Mouse (Mus musculus) megakaryocyte progenitor cell, adult 5-6 weeks (primary cell): ENCODE measurements around the gene Gcnt7. TPM values are rescaled to one million over a fixed set of nuclear protein-coding genes. Genes with fewer than 3 reads are reported as not detected.
A peak's percentile ranks its signal among the peaks of the same experiment; 100 is the strongest.

Experiments
- ATAC-seq: replicated peaks from 2 replicates; pipeline ENCODE4 v1.8.0; 2016; ENCODE audit warnings: mild to moderate bottlenecking, moderate TSS enrichment, inconsistent platforms; ENCODE audit not compliant: poor library complexity
- total RNA-seq, 2 experiments: library from RNA; stranded (forward) in 1 of 2; stranded (reverse) in 1 of 2; fragments of 157-497, 149-512 nt in 1 of 2; fragments of 200-1000 nt in 1 of 2; gene quantifications; 2 replicates each; pipeline versions ENCODE4 v1.2.3 to v1.2.4; 2015 to 2017

The Gcnt7 gene
- total RNA-seq, 2 experiments from 2014 or later: not detected

- ATAC-seq: no peak
Measured at GRCm38 (mm10) chr2:172407499-172407898, 50.9 kb downstream of the Gcnt7 start.

DNA sequence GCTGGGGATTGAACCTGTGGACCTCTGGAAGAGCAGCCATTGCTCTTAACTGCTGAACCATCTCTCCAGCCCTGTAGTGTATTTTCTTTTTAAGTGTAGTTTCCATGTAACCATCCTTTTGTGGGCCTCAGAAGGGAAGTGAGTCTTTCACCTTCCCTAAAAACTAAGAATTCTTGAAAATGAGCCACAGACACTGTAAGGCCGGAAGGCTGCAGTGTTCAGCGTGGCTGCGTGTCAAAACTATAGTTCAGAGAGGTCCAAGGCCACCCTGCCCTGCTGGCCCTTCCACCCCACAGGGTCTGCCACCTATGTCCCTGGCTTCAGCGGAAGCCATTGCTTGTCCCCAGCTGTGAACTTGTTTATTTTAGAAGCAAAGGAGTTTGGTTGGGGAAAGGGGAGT, 52.2 kb downstream of the Gcnt7 start:
- peak; percentile 54 for ATAC-seq

DNA sequence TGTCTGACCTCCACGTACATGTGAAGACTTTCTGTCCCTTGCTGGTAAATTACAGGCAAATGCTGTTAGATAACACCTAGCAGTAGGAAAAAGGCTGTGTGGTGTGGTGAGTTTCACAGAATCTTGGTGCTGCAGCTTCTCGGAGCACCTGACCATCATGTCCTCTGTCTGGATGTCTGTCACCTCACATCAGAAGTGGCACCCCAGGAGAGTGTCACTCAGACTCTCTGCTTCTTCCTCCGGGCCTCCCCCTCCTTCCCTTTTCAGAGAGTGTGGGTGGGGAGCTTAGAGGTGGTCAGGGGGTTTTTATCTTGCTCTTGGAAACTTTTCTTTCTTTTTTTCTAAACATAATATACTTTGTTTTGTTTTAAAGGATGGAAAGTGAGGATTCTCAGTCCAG, 53.4 kb downstream of the Gcnt7 start:
- ATAC-seq: no peak

DNA sequence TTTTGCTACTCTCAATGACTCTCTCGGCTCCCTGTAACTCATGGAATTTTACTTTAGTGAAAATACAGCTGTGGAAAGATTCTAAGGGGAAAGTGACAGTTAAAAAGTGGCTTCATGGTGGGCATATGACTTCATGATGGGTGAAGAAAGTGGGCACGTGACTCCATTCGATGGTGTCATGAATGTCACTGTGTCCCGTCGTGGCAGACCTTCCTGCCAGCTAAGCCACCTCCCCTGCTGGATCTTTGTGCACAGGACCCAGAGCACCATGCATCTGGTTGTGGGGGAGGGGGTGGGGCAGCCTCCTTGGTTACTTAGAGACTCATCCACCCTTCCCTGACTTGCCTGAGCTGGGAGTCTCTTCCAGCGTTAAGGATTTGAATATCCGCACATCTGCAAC, 54.2 kb downstream of the Gcnt7 start:
- ATAC-seq: no peak

DNA sequence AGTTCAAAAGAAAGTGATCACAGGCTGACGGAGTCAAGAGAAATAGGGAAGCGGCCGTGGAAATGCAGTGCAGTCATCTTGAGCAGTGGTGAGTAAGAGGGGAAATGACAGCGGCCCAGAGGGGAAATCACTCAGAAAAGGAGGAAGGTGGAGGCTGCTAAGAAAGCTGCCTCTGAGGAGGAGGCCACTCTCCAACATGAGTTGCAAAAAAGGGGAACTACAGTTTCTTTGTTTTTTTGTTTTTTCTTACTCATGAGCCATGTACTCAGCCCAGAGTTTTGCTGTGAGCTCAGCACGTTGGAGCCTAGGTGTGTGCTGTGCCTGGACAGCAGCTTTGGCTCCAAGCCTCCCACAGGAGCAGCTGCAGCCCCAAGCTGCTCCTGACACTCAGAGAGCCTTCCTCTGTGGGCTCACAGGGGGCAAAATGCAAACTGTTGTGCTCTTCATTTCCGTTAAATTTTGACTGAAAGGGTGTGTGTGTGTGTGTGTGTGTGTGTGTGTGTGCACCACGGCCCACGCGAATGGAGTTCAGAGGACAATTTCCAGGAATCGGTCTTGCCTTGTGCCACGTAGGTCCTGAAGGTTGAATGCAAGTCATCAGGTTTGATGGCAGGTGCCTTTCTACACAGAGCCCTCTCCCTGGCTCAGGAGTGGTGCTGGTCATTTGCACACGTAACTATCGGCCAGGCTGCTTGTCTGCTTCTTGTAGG, 57.1 kb downstream of the Gcnt7 start:
- peak; percentile 88 for ATAC-seq

Other genes starting within 250 kb of the Gcnt7 start
- gene Mc3r, start 210.1 kb downstream of the Gcnt7 start, total RNA-seq (2015): not detected in 2 replicates
- gene Mc3r, start 210.1 kb downstream of the Gcnt7 start, total RNA-seq (2017): not detected in 2 replicates
- gene Fam210b, start 113.0 kb downstream of the Gcnt7 start, total RNA-seq (2015): 3.5 and 4.1 TPM in 2 replicates
- gene Fam210b, start 113.0 kb downstream of the Gcnt7 start, total RNA-seq (2017): 2.2 and 2.4 TPM in 2 replicates
- 48.7 and 50.9 TPM in 2 replicates for gene Aurka, start 88.1 kb downstream of the Gcnt7 start, total RNA-seq (2015)
- 86.9 and 90.2 TPM in 2 replicates for gene Aurka, start 88.1 kb downstream of the Gcnt7 start, total RNA-seq (2017)
- gene Cstf1, start 87.9 kb downstream of the Gcnt7 start, total RNA-seq (2015): 28.4 and 35.7 TPM in 2 replicates
- 41.0 and 41.8 TPM in 2 replicates for gene Cstf1, start 87.9 kb downstream of the Gcnt7 start, total RNA-seq (2017)
- gene Cass4, start 64.8 kb downstream of the Gcnt7 start, total RNA-seq (2015): 1.4 and 2.1 TPM in 2 replicates
- gene Cass4, start 64.8 kb downstream of the Gcnt7 start, total RNA-seq (2017): 1.00 and 2.1 TPM in 2 replicates
- gene Rtf2, start 18.0 kb downstream of the Gcnt7 start, total RNA-seq (2015): 27.6 and 29.6 TPM in 2 replicates
- gene Rtf2, start 18.0 kb downstream of the Gcnt7 start, total RNA-seq (2017): 146 and 199 TPM in 2 replicates
- gene Fam209, start 13.9 kb upstream of the Gcnt7 start, total RNA-seq (2015): 0.22 and 0.37 TPM in 2 replicates
- gene Fam209, start 13.9 kb upstream of the Gcnt7 start, total RNA-seq (2017): 1.1 and 2.0 TPM in 2 replicates
- not detected in 2 replicates for gene Tfap2c, start 91.0 kb upstream of the Gcnt7 start, total RNA-seq (2015)
- not detected in 2 replicates for gene Tfap2c, start 91.0 kb upstream of the Gcnt7 start, total RNA-seq (2017)